Mouse (Mus musculus) heart, postnatal 0 days (tissue): ENCODE results near the gene Tuba8.

Source experiments
- CTCF ChIP-seq: IDR thresholded peaks from 2 replicates; pipeline ENCODE4 v1.5.1; 2016; ENCODE audit warnings: antibody characterized with exemption, control low read depth, low read depth
- EP300 ChIP-seq: IDR thresholded peaks from 2 replicates; pipeline ENCODE4 v1.6.1; 2016; ENCODE audit warnings: antibody characterized with exemption, low read depth

DNA sequence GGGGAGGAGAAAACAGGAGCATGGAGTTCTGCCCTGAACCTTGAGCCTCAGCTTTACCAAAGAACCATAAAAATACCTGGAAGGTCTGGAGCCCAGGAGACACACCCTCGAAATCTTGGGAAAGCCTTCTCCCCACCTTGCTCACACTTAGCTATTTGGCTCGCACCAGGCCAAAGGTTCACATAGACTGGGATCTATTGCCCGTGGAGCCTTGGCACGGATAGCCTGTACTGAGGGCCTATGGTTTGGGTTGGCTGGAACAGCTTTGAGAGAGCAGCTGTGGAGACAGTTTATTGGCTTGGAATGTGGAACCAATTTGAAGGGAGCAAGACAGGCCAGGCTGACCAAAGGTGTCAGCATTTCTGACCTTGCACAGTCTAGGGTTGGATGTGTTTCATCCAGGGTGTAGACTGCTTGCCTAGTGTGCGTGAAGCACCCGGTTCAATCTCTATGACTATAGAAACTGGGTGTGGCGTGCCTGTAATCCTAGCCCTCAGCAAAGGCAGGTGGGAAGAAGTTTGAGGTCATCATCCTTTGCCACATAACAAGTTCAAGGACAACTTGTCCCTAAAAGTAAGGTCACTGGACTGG, 33.3 kb upstream of the Tuba8 start:
- no peak for TF ChIP-seq CTCF
- no peak for TF ChIP-seq EP300
